Mouse (Mus musculus): ENCODE data around the gene Iffo1.

- TF ChIP-seq CTCF (IDR thresholded peaks at IDR 0.05; ENCODE audit: borderline replicate concordance, insufficient read depth, low read depth, low read length) (no peak), POLR2A (IDR thresholded peaks at IDR 0.05; ENCODE audit: borderline replicate concordance, insufficient read depth, low read length) (no peak)
These were observed 4.5 kb downstream of the Iffo1 start for GRCm38 (mm10) chr6:125149569-125149950.

Measured in cerebellum, adult 2 months (tissue).